Mouse (Mus musculus) hindbrain, embryonic 13.5 days (tissue): ENCODE data around the gene Atl2. TPM values are rescaled to one million over a fixed set of nuclear protein-coding genes. Genes with fewer than 3 reads are reported as not detected.

Experiments used
- ATAC-seq: fragments of 200-750 bp; cut with Nextera tagmentation; 2 replicates; pipeline ENCODE4 v1.8.0; 2017; ENCODE audit warnings: moderate TSS enrichment; ENCODE audit not compliant: low FRiP score
- H3K27ac ChIP-seq: fragments of 300-500 bp; sonication (generic); 2 replicates; pipeline ENCODE4 v1.5.1; 2015; ENCODE audit warnings: inconsistent platforms, mild to moderate bottlenecking, moderate library complexity
- H3K27me3 ChIP-seq: fragments of 300-500 bp; sonication (generic); 2 replicates; pipeline ENCODE4 v1.6.1; 2015; ENCODE audit warnings: mild to moderate bottlenecking, inconsistent platforms
- H3K36me3 ChIP-seq: fragments of 300-500 bp; sonication (generic); 2 replicates; pipeline ENCODE4 v1.6.1; 2015; ENCODE audit warnings: mild to moderate bottlenecking, inconsistent platforms
- H3K4me1 ChIP-seq: fragments of 300-500 bp; sonication (generic); replicated peaks from 2 replicates; pipeline ENCODE4 v1.6.1; 2015; ENCODE audit warnings: inconsistent platforms
- H3K4me2 ChIP-seq: fragments of 300-500 bp; sonication (generic); 2 replicates; pipeline ENCODE4 v1.6.1; 2015; ENCODE audit warnings: inconsistent platforms, mild to moderate bottlenecking, moderate library complexity
- H3K4me3 ChIP-seq: fragments of 300-500 bp; sonication (generic); 2 replicates; pipeline ENCODE4 v1.5.1; 2015; ENCODE audit warnings: mild to moderate bottlenecking, inconsistent platforms
- H3K9ac ChIP-seq: fragments of 300-500 bp; sonication (generic); 2 replicates; pipeline ENCODE4 v1.6.1; 2015; ENCODE audit warnings: mild to moderate bottlenecking, inconsistent platforms
- H3K9me3 ChIP-seq: fragments of 300-500 bp; sonication (generic); 2 replicates; pipeline ENCODE4 v1.6.1; 2016; ENCODE audit warnings: inconsistent platforms
- WGBS: fragments of 180-500 bp; shearing (Covaris S2); methylation state at CpG from one replicate; pipeline ENCODE4 v1.1.7; 2015; 5-methylcytosine and 5-hydroxymethylcytosine counted together
- polyA plus RNA-seq: library from polyadenylated mRNA; unstranded; fragments of >200 nt; fragmentation: Nextera tagmentation; extraction: Ambion mirVana; gene quantifications from 2 replicates; pipeline ENCODE4 v1.2.1, GENCODE M21; 2015

Atl2 gene
- polyA plus RNA-seq, 1 experiment from 2014 or later: 34.2 TPM

DNA sequence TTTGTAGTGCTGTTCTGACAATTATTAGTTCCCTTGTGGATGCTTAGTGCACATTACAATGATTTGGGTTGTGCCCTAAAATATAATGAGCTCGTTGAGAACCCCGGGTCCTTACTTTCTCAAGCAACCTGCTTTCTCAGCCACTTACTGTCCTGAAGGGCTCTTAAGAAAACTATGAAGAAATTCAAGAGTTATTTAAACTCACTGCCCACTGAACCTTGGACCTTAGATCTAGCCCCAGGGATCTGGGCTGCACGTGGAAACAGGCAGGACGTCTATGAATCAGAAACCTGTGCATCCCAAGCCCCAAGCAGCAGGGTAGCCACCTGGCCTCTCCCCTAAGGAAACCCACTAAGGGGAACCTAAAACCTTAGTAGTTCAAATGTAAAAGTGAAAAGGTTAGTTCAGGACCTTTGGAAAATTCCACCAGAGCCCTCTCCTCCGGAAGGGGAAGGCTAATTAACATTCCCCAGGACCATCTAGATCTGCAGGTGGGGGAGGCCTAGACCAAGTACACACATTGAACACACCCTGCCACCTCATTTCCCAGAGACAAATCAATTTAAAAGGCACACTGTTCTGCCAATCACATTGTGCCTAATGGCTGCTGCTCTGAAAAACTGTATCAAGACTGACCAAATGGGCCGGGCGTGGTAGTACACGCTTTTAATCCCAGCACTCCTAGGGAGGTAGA is 88.5 kb downstream of the Atl2 start:
- Histone ChIP-seq H3K36me3 (no peaks in the 10 kb centered on the region), H3K4me1 (no peaks in the 10 kb centered on the region), H3K4me2 (no peak overlapping the region), H3K9ac (no peak overlapping the region), H3K27ac (no peak overlapping the region), H3K9me3 (no peaks in the 10 kb centered on the region), H3K27me3 (peaks cover 11% of the 10 kb centered on the region; the same call in 1 of the 2 replicates), H3K4me3 (no peak overlapping the region)
- 82% methylated on average over 8 of the region's 8 CpGs for WGBS
- no peak for ATAC-seq

DNA sequence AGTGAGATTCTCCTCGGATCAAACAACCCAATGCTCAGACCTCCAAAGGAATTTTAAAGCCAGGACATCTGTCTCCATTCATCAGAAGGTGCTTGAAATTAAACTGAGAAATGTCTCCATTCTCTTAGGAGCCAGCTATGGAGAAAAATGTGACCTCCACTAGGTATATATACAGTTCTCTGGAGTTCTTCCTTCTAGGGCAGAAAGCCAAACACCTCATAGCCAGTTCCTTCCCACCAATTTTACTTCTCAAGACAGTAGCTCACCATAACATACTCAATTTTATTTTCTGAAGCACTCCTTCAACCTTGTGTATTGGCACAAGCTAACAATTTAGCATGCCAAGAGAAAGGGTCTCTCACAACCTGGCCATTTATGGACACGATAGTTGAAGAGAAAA is 91.2 kb downstream of the Atl2 start:
- Histone ChIP-seq H3K36me3 (no peaks in the 10 kb centered on the region), H3K27ac (no peak overlapping the region), H3K4me3 (no peak overlapping the region), H3K4me2 (no peak overlapping the region), H3K9ac (no peak overlapping the region), H3K27me3 (0 out of 2 replicates have a peak, but pooled peaks cover 3% of the 10 kb centered on the region), H3K4me1 (no peaks in the 10 kb centered on the region), H3K9me3 (no peaks in the 10 kb centered on the region)
- WGBS: 77% methylated on average over 2 of the region's 2 CpGs
- ATAC-seq: no peak

DNA sequence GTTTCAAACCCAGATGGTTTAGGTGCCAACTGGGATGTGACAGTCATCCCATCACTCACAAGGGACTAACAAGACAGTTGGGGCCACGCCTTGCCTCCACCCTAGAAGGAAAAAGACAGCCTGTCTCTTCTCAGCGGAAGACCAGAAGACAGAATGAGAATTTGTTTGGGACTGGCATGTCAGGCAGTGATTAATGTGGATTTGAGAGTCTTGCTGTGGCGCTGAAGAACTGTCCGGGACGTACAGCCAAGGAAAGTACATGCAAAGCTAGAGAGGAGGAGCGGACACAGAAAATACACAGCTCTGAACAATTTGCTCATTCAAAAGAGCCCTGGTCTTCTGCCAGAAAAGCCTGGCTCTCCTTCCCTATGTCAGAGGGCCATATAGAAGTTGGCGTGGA is 93.9 kb downstream of the Atl2 start:
- WGBS: 77% methylated on average over 7 of the region's 7 CpGs

DNA sequence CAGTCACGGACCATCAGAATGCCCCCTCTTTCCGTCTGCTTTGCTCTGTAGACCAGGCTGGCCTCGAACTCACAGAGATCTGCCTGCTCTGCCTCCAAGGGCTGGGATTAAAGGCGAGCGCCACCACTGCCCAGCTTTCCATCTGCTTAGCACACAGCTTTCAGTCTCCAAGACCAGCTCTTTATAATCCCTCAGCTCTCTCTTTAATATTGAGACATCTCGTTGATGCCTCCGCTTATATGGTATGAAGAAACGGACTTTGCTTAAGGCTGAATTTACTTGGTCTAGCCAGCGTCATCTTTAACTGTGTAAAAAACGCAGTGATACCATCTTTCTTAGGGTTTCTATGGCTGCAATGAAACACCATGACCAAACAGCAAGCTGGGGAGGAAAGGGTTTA is 97.1 kb downstream of the Atl2 start:
- no peak overlapping the region for H3K27ac ChIP-seq
- ATAC-seq: no peak
- no peaks in the 10 kb centered on the region for H3K9me3 ChIP-seq
- H3K4me2 ChIP-seq: no peak overlapping the region
- no peak overlapping the region for H3K4me3 ChIP-seq
- H3K36me3 ChIP-seq: no peaks in the 10 kb centered on the region
- H3K4me1 ChIP-seq: no peaks in the 10 kb centered on the region
- H3K27me3 ChIP-seq: no peaks in the 10 kb centered on the region
- WGBS: 97% methylated on average over 10 of the region's 10 CpGs
- H3K9ac ChIP-seq: no peak overlapping the region

More for the DNA sequence above, 93.9 kb downstream of the Atl2 start:
- H3K4me2 ChIP-seq: no peak overlapping the region
- no peaks in the 10 kb centered on the region for H3K4me1 ChIP-seq
- no peak for ATAC-seq
- no peak overlapping the region for H3K4me3 ChIP-seq
- H3K9me3 ChIP-seq: no peaks in the 10 kb centered on the region
- no peak overlapping the region for H3K27ac ChIP-seq
- no peak overlapping the region for H3K9ac ChIP-seq
- H3K27me3 ChIP-seq: no peaks in the 10 kb centered on the region
- no peaks in the 10 kb centered on the region for H3K36me3 ChIP-seq

Other genes starting within 250 kb of the Atl2 start
- gene Cyp1b1, start 181.1 kb downstream of the Atl2 start, polyA plus RNA-seq: 9.3 and 10.6 TPM in 2 replicates
- 60.4 and 64.1 TPM in 2 replicates for gene Hnrnpll, start 166.2 kb upstream of the Atl2 start, polyA plus RNA-seq
- gene Galm, start 231.3 kb upstream of the Atl2 start, polyA plus RNA-seq: 2.0 and 2.4 TPM in 2 replicates